Mouse (Mus musculus): Measurements from ENCODE around the gene Zfp189. TPM values are rescaled to one million over a fixed set of nuclear protein-coding genes. Genes with fewer than 3 reads are reported as not detected.

Zfp189 gene
- polyA plus RNA-seq, 1 experiment from 2014 or later = 8.3 TPM

DNA sequence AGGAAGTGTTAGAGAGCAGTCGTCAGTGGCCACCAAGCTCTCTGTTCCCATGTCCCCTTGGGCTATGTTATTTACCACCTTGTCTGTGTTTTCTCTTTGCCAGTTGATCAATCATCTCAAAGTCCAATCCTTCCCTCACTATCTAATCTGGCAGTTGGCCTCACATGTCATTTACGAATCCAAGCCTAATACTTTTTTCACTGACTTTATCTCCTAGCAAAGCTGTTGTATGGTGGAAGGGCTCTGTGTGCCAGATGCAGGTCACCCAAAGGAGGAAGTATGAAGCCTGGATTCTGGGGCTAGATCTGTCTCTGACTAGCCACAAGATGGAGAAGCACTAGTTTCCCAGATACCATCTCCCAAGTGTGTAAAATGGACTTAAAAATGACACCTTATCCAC is 37.2 kb downstream of the Zfp189 start:
- WGBS = 45% methylated on average over 2 of the region's 2 CpGs

DNA sequence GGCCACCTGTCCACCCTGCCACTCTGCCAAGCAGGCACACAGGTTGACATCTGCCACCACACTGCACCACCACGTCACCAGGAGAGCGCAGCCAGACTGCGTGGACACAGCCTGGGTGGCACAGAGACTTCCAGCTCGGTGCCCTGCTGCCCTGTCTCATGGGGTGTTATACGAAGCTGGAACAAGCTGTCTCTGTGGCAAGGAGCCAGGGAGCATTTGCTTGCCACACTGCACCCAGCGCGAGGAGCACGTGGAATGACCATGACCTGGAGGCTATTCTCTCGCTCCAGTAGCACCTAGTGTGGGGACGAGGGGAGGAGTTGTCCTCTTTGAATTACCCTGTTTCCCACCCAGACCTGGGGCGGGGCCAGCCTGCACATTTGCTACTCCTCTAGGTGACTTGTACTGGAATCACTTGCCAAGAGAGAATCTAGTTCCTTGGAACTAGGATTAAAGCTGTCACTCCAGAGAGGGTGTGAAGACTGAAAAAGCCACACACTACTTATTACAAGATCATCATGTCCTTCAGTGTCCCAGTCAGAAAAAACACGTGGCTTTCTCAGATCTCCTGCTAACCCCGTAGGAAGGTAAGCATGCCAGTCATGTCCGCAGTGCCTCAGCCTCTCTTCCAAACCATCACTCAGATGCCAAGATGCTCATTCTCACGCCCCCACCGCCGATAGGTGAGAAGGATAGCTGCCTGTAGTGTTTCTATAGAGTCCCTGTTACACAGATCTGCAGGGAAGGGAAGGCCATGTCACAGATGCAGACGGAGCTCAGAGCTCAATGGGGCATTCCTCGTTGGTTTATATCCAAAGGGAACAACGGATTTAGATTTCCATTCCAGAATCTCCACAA is 39.2 kb downstream of the Zfp189 start:
- Histone ChIP-seq H3K27ac (replicated peaks in 1 of 2; ENCODE audit: control insufficient read depth in 1 of 2, insufficient read depth in 1 of 2, low read depth in 2 of 2, low read length in 2 of 2) (no peak overlapping the region), H3K4me3 (ENCODE audit: control insufficient read depth in 1 of 2, insufficient read depth in 1 of 2, low read depth in 1 of 2, low read length in 2 of 2) (no peak overlapping the region), H3K4me2 (ENCODE audit: low read length) (no peak overlapping the region; the same call in 1 of the 2 replicates), H3K36me3 (ENCODE audit: control insufficient read depth, insufficient read depth, low read length) (no peaks in the 10 kb centered on the region), H3K27me3 (ENCODE audit: control insufficient read depth, insufficient read depth, low read length) (no peaks in the 10 kb centered on the region), H3K4me1 (ENCODE audit: control insufficient read depth in 2 of 2, insufficient read depth in 2 of 2, low read length in 2 of 2) (no peaks in the 10 kb centered on the region), H3K9ac (ENCODE audit: low read length) (no peak overlapping the region), H3K9me3 (ENCODE audit: control insufficient read depth, low read length) (no peaks in the 10 kb centered on the region)
- ATAC-seq (ENCODE audit: insufficient number of reproducible peaks, insufficient read depth, low FRiP score, low read depth) = no peak
- WGBS = 68% methylated on average over 20 of the region's 20 CpGs

More for the DNA sequence above, 37.2 kb downstream of the Zfp189 start:
- H3K27me3 ChIP-seq (ENCODE audit: control insufficient read depth, insufficient read depth, low read length) = no peaks in the 10 kb centered on the region
- H3K4me1 ChIP-seq (ENCODE audit: control insufficient read depth in 2 of 2, insufficient read depth in 2 of 2, low read length in 2 of 2) = no peaks in the 10 kb centered on the region
- H3K27ac ChIP-seq (replicated peaks in 1 of 2; ENCODE audit: control insufficient read depth in 1 of 2, insufficient read depth in 1 of 2, low read depth in 2 of 2, low read length in 2 of 2) = no peak overlapping the region
- ATAC-seq (ENCODE audit: insufficient number of reproducible peaks, insufficient read depth, low FRiP score, low read depth) = no peak
- H3K36me3 ChIP-seq (ENCODE audit: control insufficient read depth, insufficient read depth, low read length) = no peaks in the 10 kb centered on the region
- H3K4me3 ChIP-seq (ENCODE audit: control insufficient read depth in 1 of 2, insufficient read depth in 1 of 2, low read depth in 1 of 2, low read length in 2 of 2) = no peak overlapping the region
- no peak overlapping the region for H3K9ac ChIP-seq (ENCODE audit: low read length)
- H3K9me3 ChIP-seq (ENCODE audit: control insufficient read depth, low read length) = no peaks in the 10 kb centered on the region
- no peak overlapping the region for H3K4me2 ChIP-seq (ENCODE audit: low read length)

DNA sequence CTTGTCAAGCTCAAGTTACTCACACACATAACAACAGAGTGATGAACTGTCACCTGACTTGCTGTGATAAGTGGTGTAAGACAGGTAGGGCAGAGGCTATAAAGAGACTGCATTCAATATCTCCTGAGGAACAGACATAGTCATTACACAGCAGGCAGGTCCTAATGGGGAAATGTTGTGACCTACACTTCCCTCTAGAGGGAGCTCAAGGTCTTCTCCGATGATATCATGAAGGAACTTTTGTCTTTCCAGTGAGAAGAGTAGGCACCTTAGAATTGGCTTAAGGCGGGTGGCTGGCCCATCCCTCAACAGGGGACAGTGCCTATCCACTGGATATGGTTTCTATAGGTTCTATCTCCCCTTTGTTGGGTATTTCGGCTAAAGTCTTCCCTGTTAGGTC is 46.6 kb downstream of the Zfp189 start:
- no peaks in the 10 kb centered on the region for H3K36me3 ChIP-seq (ENCODE audit: control insufficient read depth, insufficient read depth, low read length)
- H3K9ac ChIP-seq (ENCODE audit: low read length) = no peak overlapping the region
- H3K4me3 ChIP-seq (ENCODE audit: control insufficient read depth in 1 of 2, insufficient read depth in 1 of 2, low read depth in 1 of 2, low read length in 2 of 2) = no peak overlapping the region
- no peaks in the 10 kb centered on the region for H3K27me3 ChIP-seq (ENCODE audit: control insufficient read depth, insufficient read depth, low read length)
- WGBS = 28% methylated on average over 3 of the region's 3 CpGs
- H3K9me3 ChIP-seq (ENCODE audit: control insufficient read depth, low read length) = no peaks in the 10 kb centered on the region
- ATAC-seq (ENCODE audit: insufficient number of reproducible peaks, insufficient read depth, low FRiP score, low read depth) = no peak
- H3K4me1 ChIP-seq (ENCODE audit: control insufficient read depth in 2 of 2, insufficient read depth in 2 of 2, low read length in 2 of 2) = no peaks in the 10 kb centered on the region
- no peak overlapping the region for H3K27ac ChIP-seq (replicated peaks in 1 of 2; ENCODE audit: control insufficient read depth in 1 of 2, insufficient read depth in 1 of 2, low read depth in 2 of 2, low read length in 2 of 2)
- H3K4me2 ChIP-seq (ENCODE audit: low read length) = no peak overlapping the region

DNA sequence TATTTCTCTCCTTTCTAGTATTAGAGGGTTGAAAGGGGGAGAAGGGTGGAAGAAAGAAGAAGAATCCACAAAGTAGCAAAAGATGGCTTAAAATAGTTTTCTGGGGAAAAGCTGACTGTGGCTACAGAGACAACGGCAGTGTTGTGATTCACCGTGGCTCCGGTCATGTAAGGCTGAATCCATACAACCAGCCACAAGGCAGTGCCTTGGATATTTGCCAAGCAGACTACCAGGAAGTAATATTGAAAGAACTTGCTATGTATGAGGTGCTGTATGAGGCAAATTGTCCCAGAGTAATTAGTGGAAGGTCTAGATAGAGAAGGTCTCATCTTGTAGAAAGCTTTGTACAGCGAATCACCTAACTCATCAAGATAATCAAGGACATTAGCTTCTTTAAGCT is 51.2 kb downstream of the Zfp189 start:
- Histone ChIP-seq H3K4me2 (ENCODE audit: low read length) (no peak overlapping the region), H3K27ac (replicated peaks in 1 of 2; ENCODE audit: control insufficient read depth in 1 of 2, insufficient read depth in 1 of 2, low read depth in 2 of 2, low read length in 2 of 2) (no peak overlapping the region), H3K9me3 (ENCODE audit: control insufficient read depth, low read length) (no peaks in the 10 kb centered on the region), H3K4me1 (ENCODE audit: control insufficient read depth in 2 of 2, insufficient read depth in 2 of 2, low read length in 2 of 2) (no peaks in the 10 kb centered on the region), H3K27me3 (ENCODE audit: control insufficient read depth, insufficient read depth, low read length) (no peaks in the 10 kb centered on the region), H3K36me3 (ENCODE audit: control insufficient read depth, insufficient read depth, low read length) (no peaks in the 10 kb centered on the region), H3K9ac (ENCODE audit: low read length) (no peak overlapping the region), H3K4me3 (ENCODE audit: control insufficient read depth in 1 of 2, insufficient read depth in 1 of 2, low read depth in 1 of 2, low read length in 2 of 2) (no peak overlapping the region)
- WGBS = 77% methylated on average over 4 of the region's 4 CpGs
- ATAC-seq (ENCODE audit: insufficient number of reproducible peaks, insufficient read depth, low FRiP score, low read depth) = no peak

Other genes with a start within 250 kb of the Zfp189 start
- not detected in 2 replicates for gene Acnat2, start 113.0 kb upstream of the Zfp189 start, polyA plus RNA-seq (2014; fragmentation: Nextera tagmentation; extraction: Ambion mirVana)
- not detected in 2 replicates for gene Acnat1, start 47.3 kb upstream of the Zfp189 start, polyA plus RNA-seq (2014; fragmentation: Nextera tagmentation; extraction: Ambion mirVana)
- 0.16 TPM in 1 of 2 replicates, not detected in the other for gene Baat, start 14.6 kb upstream of the Zfp189 start, polyA plus RNA-seq (2014; fragmentation: Nextera tagmentation; extraction: Ambion mirVana)
- 63.6 and 63.7 TPM in 2 replicates for gene Mrpl50, start 83 bp upstream of the Zfp189 start, polyA plus RNA-seq (2014; fragmentation: Nextera tagmentation; extraction: Ambion mirVana)
- 0.13 and 0.19 TPM in 2 replicates for gene Aldob, start 28.4 kb downstream of the Zfp189 start, polyA plus RNA-seq (2014; fragmentation: Nextera tagmentation; extraction: Ambion mirVana)
- gene Tmem246, start 76.7 kb downstream of the Zfp189 start, polyA plus RNA-seq (2014; fragmentation: Nextera tagmentation; extraction: Ambion mirVana) = 55.4 and 59.1 TPM in 2 replicates
- gene Rnf20, start 110.8 kb downstream of the Zfp189 start, polyA plus RNA-seq (2014; fragmentation: Nextera tagmentation; extraction: Ambion mirVana) = 30.9 and 33.3 TPM in 2 replicates
- gene Ppp3r2, start 160.8 kb downstream of the Zfp189 start, polyA plus RNA-seq (2014; fragmentation: Nextera tagmentation; extraction: Ambion mirVana) = 0.07 TPM in 1 of 2 replicates, not detected in the other

Data from heart, embryonic 14.5 days (tissue).